Mouse (Mus musculus): ENCODE results near the gene H2-DMb2. TPM values are rescaled to one million over a fixed set of nuclear protein-coding genes. Genes with fewer than 3 reads are reported as not detected.

The H2-DMb2 gene
- total RNA-seq (2021): 1 to 10 TPM in 1 of 2 experiments, under 1 TPM in 1; 0.72 to 2.2 TPM
- long read RNA-seq, experiment 1: 0 reads
- long read RNA-seq, experiment 2, partial matches to known transcripts: 0 of 1 reads
- long read RNA-seq, experiment 2, other reads (novel, unspliced or antisense): 0 of 1 reads

DNA sequence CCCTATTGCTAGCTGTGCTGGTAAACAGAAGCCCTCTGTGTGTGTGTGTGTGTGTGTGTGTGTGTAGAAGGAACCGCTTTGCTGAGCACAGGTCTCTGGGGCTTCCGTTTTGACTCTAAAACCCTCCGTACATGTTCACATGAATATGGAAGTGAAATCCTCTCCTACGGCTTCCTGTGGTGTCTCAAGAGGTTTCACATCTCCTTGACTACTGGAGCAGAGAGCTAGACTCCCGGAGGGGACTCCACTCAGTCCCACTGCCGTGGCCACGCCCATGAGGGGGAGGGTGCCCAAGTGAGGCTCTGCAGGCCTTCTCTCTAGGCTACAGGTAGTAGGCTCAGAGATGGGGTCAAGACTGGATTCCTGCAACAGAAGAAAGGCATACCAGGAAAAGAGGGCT lies at the start of gene H2-DMb2:
Gene H2-DMb2 (plus strand): TSS at position 275 of the 400 bp plus-strand sequence.
- peak; percentile 10 to 70 for DNase-seq

GRCm38 (mm10) chr17:34094283-34095035 lies 48.6 kb upstream of the H2-DMb2 start:
- DNase-seq: no peak

DNA sequence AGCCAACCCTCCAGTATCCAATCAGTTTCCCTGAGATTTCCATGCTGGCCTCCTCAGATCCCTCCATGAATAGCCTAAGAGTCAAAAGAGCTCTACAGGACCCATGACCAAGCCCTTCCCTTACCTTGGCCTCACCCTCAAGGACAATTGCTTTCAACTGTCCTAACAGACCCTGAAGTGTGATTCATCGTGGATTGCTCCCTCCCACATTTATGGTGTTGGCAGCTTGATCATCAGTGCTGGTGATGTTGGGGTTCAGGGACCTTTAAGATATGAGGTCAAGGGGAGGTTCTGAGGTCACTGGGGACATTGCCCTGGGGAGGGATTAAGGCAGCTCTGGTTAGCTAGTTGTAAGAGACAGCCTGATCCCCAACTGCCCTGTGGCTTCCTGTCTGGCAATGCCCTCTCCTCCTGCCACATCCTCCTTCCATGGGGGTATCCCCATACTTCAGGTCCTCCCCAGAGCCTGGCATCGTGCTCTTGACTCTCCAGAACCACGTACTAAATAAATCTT lies 46.6 kb upstream of the H2-DMb2 start:
- peak in 1 of 2 experiments; percentile 47 for DNase-seq

- DNase-seq: no peak
Measured at GRCm38 (mm10) chr17:34097272-34097671, 45.8 kb upstream of the H2-DMb2 start.

DNA sequence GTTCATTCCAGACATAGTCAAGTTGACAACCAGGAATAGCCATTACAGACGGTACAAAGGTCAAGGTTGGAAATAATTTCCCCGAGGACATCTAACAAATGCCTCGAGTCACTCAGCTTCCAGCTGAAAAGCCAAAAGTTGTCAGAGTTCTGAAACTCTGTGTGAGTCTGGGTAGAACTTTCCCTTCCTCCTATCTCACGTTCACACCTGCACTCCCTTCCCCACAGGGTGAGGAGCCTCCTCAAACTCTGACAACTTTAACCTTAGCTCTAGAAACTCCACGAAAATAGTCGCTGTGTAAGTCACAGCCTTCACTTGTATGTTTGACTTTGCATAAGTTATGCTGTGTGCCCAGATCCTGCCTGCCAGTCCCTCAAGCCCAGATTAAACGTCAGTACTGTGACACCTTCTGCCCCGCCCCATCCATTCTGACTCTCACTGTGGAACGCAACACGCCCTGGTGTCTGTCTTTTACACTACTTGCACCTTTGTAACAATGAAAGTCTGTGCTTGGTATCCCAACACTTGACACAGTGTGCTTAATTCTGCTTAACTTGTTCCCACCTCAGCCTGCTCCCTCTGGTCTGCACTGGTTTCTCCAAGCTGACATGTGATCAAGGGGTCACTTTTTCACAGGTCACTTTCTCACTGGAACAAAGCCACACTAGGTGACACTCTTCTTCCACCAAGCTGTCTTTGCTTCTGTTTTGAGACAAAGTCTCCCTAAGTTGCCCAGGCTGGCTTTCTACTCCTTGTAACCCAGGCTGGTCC lies 44.2 kb upstream of the H2-DMb2 start:
- DNase-seq: no peak

DNA sequence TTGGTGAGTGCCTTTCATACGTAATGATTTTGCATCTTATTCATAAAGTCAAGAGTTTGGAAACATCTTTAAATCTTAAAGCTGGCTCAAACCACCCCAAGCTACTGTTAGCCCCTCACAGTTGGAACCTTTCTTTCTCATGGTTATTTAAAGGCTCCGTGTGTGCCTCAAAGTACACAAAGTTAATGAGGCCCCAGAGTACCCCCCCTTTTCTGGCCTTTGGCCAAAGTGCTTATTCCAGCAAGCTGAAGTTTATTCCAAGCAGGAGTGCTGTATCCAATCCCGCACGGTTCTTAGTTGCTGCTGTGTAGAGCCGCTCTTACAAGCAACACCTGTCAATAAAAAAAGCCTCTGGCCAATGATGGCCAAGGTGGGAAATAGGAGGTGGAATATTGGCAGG lies 43.6 kb upstream of the H2-DMb2 start:
- no peak for DNase-seq

GRCm38 (mm10) chr17:34101185-34101584 lies 41.9 kb upstream of the H2-DMb2 start:
- DNase-seq: no peak

DNA sequence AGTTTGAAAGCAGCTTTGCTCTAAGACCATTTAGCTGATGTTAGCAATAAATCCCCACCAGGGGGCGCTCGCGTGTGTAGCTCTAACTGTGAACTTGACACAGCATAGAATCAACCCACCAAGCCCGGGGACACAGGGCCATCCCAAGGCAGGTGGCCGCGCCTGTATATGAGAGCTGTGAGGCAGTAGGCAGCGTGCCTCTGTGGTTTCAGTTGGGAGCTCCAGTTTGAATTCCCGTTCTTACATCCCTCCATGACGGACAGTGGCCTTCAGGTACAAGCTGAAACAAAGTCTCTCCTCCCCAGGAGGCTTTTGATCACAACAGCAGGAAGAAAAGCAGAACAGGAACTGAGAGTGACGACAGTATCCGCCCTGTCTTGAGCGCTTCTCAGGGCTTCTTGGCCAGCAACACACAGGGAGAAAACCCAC lies 41.5 kb upstream of the H2-DMb2 start:
- peak; percentile 94 to 96 for DNase-seq

DNA sequence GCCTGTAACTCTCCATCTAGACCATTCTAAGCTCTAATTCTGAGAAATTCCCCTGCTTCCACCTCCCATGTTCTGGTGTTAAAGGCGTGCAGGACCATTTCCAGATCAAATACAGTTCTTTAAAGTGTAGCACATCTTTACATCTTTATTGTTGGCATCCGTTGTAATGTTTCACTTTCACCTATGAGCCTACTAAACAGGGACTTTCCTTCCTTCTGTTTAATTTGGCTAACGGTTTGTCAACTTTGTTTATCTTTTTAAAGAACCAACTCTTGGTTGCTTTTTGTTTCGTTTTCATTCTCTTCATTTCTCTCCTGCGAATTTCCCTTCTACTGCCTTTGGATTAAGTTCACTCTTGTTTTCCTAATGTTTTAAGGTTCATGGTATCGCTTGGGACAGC lies 40.3 kb upstream of the H2-DMb2 start:
- DNase-seq: no peak

DNA sequence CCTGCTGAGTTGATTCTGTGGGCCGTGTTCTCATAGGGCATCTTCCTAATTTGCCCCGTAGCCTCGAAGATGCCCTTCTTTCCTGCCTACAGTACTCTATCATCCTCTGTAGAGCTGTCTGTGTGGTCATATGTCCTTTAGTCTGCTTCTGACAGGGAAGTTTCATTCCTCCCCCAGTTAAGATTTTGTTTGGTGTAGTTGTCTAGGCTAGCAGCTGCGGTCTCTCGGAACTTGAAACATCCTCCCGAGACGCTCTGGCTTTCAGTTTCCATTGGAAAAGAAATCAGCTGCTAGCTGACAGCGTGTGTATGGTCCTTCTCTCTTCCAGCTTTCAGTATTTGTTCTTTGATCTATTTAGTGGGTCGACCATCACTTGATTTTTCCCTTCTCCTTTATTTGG lies 38.3 kb upstream of the H2-DMb2 start:
- DNase-seq: no peak

DNA sequence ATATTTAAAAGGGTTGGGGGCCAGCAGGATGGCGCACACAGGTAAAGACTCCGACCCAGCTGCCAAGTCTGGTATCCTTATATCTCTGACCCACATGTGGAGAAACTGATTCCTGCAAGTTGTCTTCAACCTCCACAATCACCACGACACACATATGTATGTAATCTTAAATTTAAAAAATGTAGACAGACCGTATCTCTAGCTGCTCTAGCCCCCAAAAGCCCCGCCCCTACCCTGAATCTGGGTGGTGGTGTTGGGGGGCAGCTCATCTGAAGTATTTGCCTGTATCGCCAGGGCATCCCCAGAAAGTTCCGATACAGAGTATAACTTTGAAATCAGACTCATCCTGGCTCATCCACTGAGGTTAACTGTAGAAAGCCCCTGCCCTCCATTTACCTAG lies 36.6 kb upstream of the H2-DMb2 start:
- no peak for DNase-seq

- no peak for DNase-seq
Measured at GRCm38 (mm10) chr17:34107109-34107867, 35.8 kb upstream of the H2-DMb2 start.

DNA sequence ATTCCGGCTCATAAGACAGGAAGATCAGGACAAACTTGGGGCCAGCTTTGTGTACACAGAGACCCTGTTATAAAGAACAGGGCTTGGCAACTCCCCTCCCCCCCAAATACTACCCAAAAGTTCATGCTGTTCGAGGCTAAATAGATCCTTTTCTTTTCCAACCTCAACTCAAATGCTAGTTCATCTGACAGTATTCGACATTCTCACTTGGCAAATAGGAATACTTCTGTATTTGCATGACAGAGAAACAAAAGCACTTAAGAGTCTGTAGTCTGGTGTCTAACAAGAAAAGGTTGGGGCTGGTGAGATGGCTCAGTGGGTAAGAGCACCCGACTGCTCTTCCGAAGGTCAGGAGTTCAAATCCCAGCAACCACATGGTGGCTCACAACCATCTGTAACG lies 34.6 kb upstream of the H2-DMb2 start:
- no peak for DNase-seq

- no peak for DNase-seq
Measured at GRCm38 (mm10) chr17:34109038-34109805, 33.9 kb upstream of the H2-DMb2 start.

DNA sequence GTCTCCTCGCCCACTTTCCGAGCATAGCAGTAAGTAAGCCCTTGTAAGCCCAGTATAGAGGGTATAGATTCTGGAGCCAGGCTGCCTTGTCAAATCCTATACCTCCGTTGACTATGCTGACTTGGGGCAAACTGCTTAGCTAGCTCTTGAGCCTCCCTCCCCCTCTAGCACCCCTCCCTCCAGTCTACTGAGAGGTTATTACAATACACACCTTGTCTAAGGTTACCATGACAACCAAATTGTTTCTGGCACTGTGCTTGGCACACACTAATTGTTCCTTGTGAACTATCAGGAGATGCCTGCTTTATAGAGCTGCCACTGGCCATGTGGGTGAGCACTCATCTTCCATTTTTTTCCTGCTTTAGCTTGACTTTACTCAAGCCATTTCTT lies 33.3 kb upstream of the H2-DMb2 start:
- DNase-seq: no peak

DNA sequence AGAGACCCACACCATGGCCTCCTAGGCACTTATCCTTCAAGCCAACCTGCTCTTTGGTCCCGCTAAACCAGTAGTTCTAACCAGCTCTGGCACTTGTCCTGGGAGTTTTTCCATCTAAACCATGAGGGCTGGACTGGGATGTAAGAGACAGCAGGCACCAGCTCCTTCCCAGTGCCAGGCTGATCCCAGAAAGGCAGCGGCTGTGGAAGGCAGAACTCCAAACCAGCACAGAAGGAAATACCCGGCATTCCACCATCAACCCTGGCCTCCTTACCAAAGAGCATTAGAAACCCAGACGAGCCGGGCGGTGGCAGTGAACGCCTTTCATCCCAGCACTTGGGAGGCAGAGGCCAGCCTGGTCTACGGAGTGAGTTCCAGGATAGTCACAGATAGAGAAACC lies 32.8 kb upstream of the H2-DMb2 start:
- no peak for DNase-seq

DNA sequence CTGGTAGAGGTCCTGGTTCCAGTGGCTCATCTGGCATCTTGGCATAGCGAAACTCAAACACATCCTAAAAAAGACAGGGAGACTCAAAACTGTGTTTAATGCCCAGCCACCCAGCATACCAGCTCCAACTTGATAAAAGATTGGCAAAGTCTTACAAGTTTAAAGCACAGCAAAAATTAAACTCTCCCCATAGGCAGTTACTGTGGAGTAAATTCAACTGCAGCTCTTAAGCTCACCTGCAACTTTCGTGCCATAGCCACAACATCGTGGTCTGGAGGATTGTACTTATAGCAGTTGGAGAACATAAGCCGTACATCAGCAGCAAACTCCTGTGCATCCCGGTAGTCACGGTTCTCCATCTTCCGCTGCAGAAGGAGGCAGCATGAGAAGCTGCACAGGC lies 29.0 kb upstream of the H2-DMb2 start:
- DNase-seq: no peak

- DNase-seq: peak in 1 of 2 experiments; percentile 43
Measured at GRCm38 (mm10) chr17:34116736-34117370, 26.3 kb upstream of the H2-DMb2 start.

GRCm38 (mm10) chr17:34117421-34118112 lies 25.5 kb upstream of the H2-DMb2 start:
- DNase-seq: no peak

All from adrenal gland, postnatal 36 days (tissue).